Mouse (Mus musculus) brain, embryonic 14.5 days (tissue): ENCODE data around the gene Thap2.

Experiments
- CTCF ChIP-seq: fragments of 200-500 bp; IDR thresholded peaks from 2 replicates; pipeline ENCODE4 v1.5.1; 2012; ENCODE audit warnings: inconsistent platforms, mild to moderate bottlenecking, moderate library complexity, borderline replicate concordance; ENCODE audit not compliant: insufficient read depth, insufficient read length; ENCODE audit errors: extremely low read depth
- POLR2A ChIP-seq: fragments of 200-500 bp; IDR thresholded peaks from 2 replicates; pipeline ENCODE4 v1.6.1; 2012; ENCODE audit warnings: mild to moderate bottlenecking, inconsistent platforms, borderline replicate concordance; ENCODE audit not compliant: poor library complexity, insufficient read depth, insufficient read length, severe bottlenecking; ENCODE audit errors: extremely low read depth

DNA sequence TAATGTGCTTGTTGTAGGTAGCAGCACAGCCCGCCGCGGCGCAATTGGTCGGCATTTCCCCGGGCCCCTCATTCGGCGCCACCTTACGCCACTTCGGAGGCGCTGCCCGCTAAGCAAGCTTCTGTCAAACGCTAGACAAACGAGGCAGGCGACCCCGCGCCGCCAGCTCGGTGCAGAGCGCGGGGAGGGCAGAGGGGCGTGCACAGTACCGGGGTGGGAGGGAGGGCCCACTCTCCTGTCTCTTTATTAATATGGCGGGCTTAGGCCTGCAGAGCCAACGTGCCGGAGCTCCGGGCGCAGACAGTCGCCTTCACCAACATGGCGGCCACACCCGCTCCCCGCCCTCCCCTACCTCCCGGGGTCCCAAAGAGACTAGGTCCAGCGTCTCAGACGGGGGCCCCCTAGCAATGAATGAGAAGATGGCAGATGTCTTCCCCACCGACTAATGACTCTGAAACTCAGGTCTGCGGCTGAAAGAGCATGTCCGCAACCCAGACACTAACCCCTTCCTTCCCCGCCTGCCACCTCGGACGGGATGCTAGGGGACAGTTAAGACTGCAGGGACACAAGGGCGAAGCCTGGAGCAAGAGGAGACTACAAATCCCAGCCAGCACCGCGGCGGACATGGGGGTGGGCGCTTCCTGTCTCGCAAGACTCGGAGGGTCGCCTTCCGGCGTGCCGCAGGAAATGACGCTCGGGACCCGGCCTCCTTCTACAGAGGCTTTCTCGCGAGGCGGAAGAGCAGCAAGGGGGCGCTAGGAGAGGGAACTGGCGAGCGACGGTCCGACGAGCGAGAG, at the start of gene Thap2, which contains the start of gene Zfc3h1:
- TF ChIP-seq CTCF, result peak; percentile 53
- peak; percentile 33; the same call in 1 of the 2 replicates for TF ChIP-seq POLR2A
